Mouse (Mus musculus): ENCODE data around the gene Slc9b1.

DNA sequence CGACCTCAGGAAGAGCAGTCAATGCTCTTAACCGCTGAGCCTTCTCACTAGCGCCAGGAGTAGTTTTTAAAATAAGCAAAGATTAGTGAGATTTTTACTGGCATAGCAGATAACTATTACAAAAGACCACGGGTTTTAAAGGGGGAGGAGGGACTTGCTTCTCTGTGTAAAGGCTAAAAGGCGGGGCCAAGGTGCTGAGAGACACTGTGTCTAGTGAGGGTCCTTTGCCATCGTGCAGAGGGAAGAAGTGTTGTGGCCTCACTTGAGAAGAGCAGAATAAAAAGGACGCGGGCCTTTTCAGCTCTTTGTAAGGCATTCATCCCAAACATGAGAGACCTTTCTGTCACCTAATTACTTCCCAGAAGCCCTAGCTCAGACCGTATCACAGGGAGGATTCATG is 43.3 kb upstream of the Slc9b1 start:
- TF ChIP-seq CTCF (IDR thresholded peaks at IDR 0.05 in 2 of 3, conservative IDR thresholded peaks at IDR 0.05 in 1 of 3; ENCODE audit: control insufficient read depth in 1 of 3, insufficient read depth in 1 of 3, low read depth in 2 of 3, low read length in 3 of 3, poor library complexity in 1 of 3, severe bottlenecking in 1 of 3) (no peak), BHLHE40 (IDR thresholded peaks at IDR 0.05; ENCODE audit: borderline replicate concordance, low read depth, low read length) (no peak), MAFK (IDR thresholded peaks at IDR 0.05; ENCODE audit: borderline replicate concordance, low read depth, low read length) (no peak), USF1 (IDR thresholded peaks at IDR 0.05; ENCODE audit: low read depth, low read length) (no peak), ELF1 (IDR thresholded peaks at IDR 0.05; ENCODE audit: low read depth, low read length) (no peak), NRF1 (IDR thresholded peaks at IDR 0.05; ENCODE audit: insufficient read depth, low read depth, low read length, poor library complexity, severe bottlenecking) (no peak), MAX (IDR thresholded peaks at IDR 0.05; ENCODE audit: low read length) (no peak), POLR2A (IDR thresholded peaks at IDR 0.05; ENCODE audit: control insufficient read depth in 1 of 2, insufficient read depth in 1 of 2, low read depth in 1 of 2, low read length in 2 of 2, poor library complexity in 1 of 2) (no peak)
